Mouse (Mus musculus) heart, embryonic 13.5 days (tissue): Measurements from ENCODE around the gene Trpc6. TPM values are rescaled to one million over a fixed set of nuclear protein-coding genes. Genes with fewer than 3 reads are reported as not detected.

Experiments
- ATAC-seq: fragments of 200-750 bp; cut with Nextera tagmentation; 2 replicates; pipeline ENCODE4 v1.8.0; 2017; ENCODE audit warnings: moderate TSS enrichment; ENCODE audit not compliant: insufficient number of reproducible peaks, low FRiP score, low TSS enrichment; ENCODE audit errors: extremely low read depth
- H3K27ac ChIP-seq: fragments of 300-500 bp; sonication (generic); replicated peaks from 2 replicates; pipeline ENCODE4 v1.5.1; 2015; ENCODE audit warnings: moderate library complexity, mild to moderate bottlenecking, inconsistent platforms
- H3K27me3 ChIP-seq: fragments of 300-500 bp; sonication (generic); replicated peaks from 2 replicates; pipeline ENCODE4 v1.6.1; 2015; ENCODE audit warnings: mild to moderate bottlenecking, inconsistent platforms
- H3K36me3 ChIP-seq: fragments of 300-500 bp; sonication (generic); 2 replicates; pipeline ENCODE4 v1.6.1; 2015; ENCODE audit warnings: mild to moderate bottlenecking, inconsistent platforms
- H3K4me1 ChIP-seq: fragments of 300-500 bp; sonication (generic); 2 replicates; pipeline ENCODE4 v1.6.1; 2015; ENCODE audit warnings: inconsistent platforms
- H3K4me2 ChIP-seq: fragments of 300-500 bp; sonication (generic); 2 replicates; pipeline ENCODE4 v1.6.1; 2015; ENCODE audit warnings: inconsistent platforms, mild to moderate bottlenecking, moderate library complexity
- H3K4me3 ChIP-seq: fragments of 300-500 bp; sonication (generic); 2 replicates; pipeline ENCODE4 v1.5.1; 2015; ENCODE audit warnings: moderate library complexity, mild to moderate bottlenecking, inconsistent platforms
- H3K9ac ChIP-seq: fragments of 300-500 bp; sonication (generic); 2 replicates; pipeline ENCODE4 v1.6.1; 2015; ENCODE audit warnings: inconsistent platforms, mild to moderate bottlenecking, moderate library complexity
- H3K9me3 ChIP-seq: fragments of 300-500 bp; sonication (generic); 2 replicates; pipeline ENCODE4 v1.6.1; 2016; ENCODE audit warnings: inconsistent platforms
- WGBS: fragments of 180-500 bp; shearing (Covaris S2); methylation state at CpG from one replicate; pipeline ENCODE4 v1.1.7; 2015; ENCODE audit warnings: mixed read lengths; 5-methylcytosine and 5-hydroxymethylcytosine counted together
- polyA plus RNA-seq: library from polyadenylated mRNA; unstranded; fragments of >200 nt; fragmentation: Nextera tagmentation; extraction: Ambion mirVana; gene quantifications from 2 replicates; pipeline ENCODE4 v1.2.1, GENCODE M21; 2015

The Trpc6 gene
- polyA plus RNA-seq: 0.87 and 0.98 TPM in 2 replicates

GRCm38 (mm10) chr9:8544041-8544794 lies at the start of gene Trpc6:
Gene Trpc6 (plus strand): TSS chr9:8544142.
- Histone ChIP-seq H3K27me3 (peaks cover 4% of the 10 kb centered on the region; the same call in 1 of the 2 replicates), H3K27ac (no peak within 1 kb of the TSS), H3K36me3 (no peaks in the 10 kb centered on the region), H3K4me2 (peak within 1 kb of the TSS; percentile 98), H3K9ac (peak within 1 kb of the TSS; percentile 74), H3K4me1 (peaks cover 7% of the 10 kb centered on the region), H3K9me3 (no peaks in the 10 kb centered on the region), H3K4me3 (peak within 1 kb of the TSS; percentile 57)
- ATAC-seq: peak; percentile 54; the same call in 1 of the 2 replicates
- WGBS: 1% methylated on average over 44 of the region's 44 CpGs

- no peak overlapping the region for H3K27ac ChIP-seq
- H3K4me2 ChIP-seq: no peak overlapping the region
- H3K4me3 ChIP-seq: no peak overlapping the region
- no peaks in the 10 kb centered on the region for H3K4me1 ChIP-seq
- no peak for ATAC-seq
- H3K36me3 ChIP-seq: no peaks in the 10 kb centered on the region
- H3K9ac ChIP-seq: no peak overlapping the region
- no peaks in the 10 kb centered on the region for H3K9me3 ChIP-seq
- H3K27me3 ChIP-seq: no peaks in the 10 kb centered on the region
These were observed 23.0 kb upstream of the Trpc6 start for GRCm38 (mm10) chr9:8520911-8521310.

- H3K9me3 ChIP-seq: no peaks in the 10 kb centered on the region
- no peaks in the 10 kb centered on the region for H3K27me3 ChIP-seq
- no peaks in the 10 kb centered on the region for H3K36me3 ChIP-seq
- H3K4me1 ChIP-seq: no peaks in the 10 kb centered on the region
- H3K27ac ChIP-seq: no peak overlapping the region
- no peak overlapping the region for H3K4me2 ChIP-seq
- WGBS: 73% methylated on average over 1 of the region's 1 CpGs
- ATAC-seq: no peak
- H3K9ac ChIP-seq: no peak overlapping the region
- no peak overlapping the region for H3K4me3 ChIP-seq
These were observed 10.3 kb upstream of the Trpc6 start for GRCm38 (mm10) chr9:8533670-8534069.

GRCm38 (mm10) chr9:8545236-8545635 lies 1.3 kb downstream of the Trpc6 start:
- peaks cover 4% of the 10 kb centered on the region; the same call in 1 of the 2 replicates for H3K27me3 ChIP-seq
- no peak overlapping the region for H3K27ac ChIP-seq
- no peak for ATAC-seq
- peaks cover 7% of the 10 kb centered on the region for H3K4me1 ChIP-seq
- WGBS: 33% methylated on average over 2 of the region's 2 CpGs
- H3K4me3 ChIP-seq: peak overlapping the region; percentile 57; the same call in 1 of the 2 replicates
- peak overlapping the region; percentile 98 for H3K4me2 ChIP-seq
- H3K9ac ChIP-seq: no peak overlapping the region
- H3K9me3 ChIP-seq: no peaks in the 10 kb centered on the region
- H3K36me3 ChIP-seq: no peaks in the 10 kb centered on the region

- H3K36me3 ChIP-seq: no peaks in the 10 kb centered on the region
- H3K9me3 ChIP-seq: no peaks in the 10 kb centered on the region
- no peak overlapping the region for H3K4me2 ChIP-seq
- no peaks in the 10 kb centered on the region for H3K4me1 ChIP-seq
- no peak overlapping the region for H3K9ac ChIP-seq
- H3K27me3 ChIP-seq: no peaks in the 10 kb centered on the region
- no peak overlapping the region for H3K27ac ChIP-seq
- no peak for ATAC-seq
- 53% methylated on average over 1 of the region's 1 CpGs for WGBS
- H3K4me3 ChIP-seq: no peak overlapping the region
These were observed 14.6 kb downstream of the Trpc6 start for GRCm38 (mm10) chr9:8558574-8558973.

- H3K4me3 ChIP-seq: no peak overlapping the region
- 41% methylated on average over 6 of the region's 6 CpGs for WGBS
- no peak overlapping the region for H3K9ac ChIP-seq
- no peaks in the 10 kb centered on the region for H3K4me1 ChIP-seq
- H3K27ac ChIP-seq: no peak overlapping the region
- H3K27me3 ChIP-seq: no peaks in the 10 kb centered on the region
- H3K9me3 ChIP-seq: no peaks in the 10 kb centered on the region
- no peak overlapping the region for H3K4me2 ChIP-seq
- no peak for ATAC-seq
- no peaks in the 10 kb centered on the region for H3K36me3 ChIP-seq
These were observed 48.7 kb downstream of the Trpc6 start for GRCm38 (mm10) chr9:8592618-8593017.

GRCm38 (mm10) chr9:8597089-8597488 lies 53.1 kb downstream of the Trpc6 start:
- WGBS: 14% methylated on average over 1 of the region's 1 CpGs
- no peak for ATAC-seq
- no peaks in the 10 kb centered on the region for H3K9me3 ChIP-seq
- no peak overlapping the region for H3K9ac ChIP-seq
- H3K27ac ChIP-seq: no peak overlapping the region
- H3K4me2 ChIP-seq: no peak overlapping the region
- no peaks in the 10 kb centered on the region for H3K36me3 ChIP-seq
- no peak overlapping the region for H3K4me3 ChIP-seq
- no peaks in the 10 kb centered on the region for H3K27me3 ChIP-seq
- no peaks in the 10 kb centered on the region for H3K4me1 ChIP-seq

GRCm38 (mm10) chr9:8606816-8607491 lies 63.0 kb downstream of the Trpc6 start:
- no peak overlapping the region for H3K27ac ChIP-seq
- H3K4me3 ChIP-seq: no peak overlapping the region
- no peaks in the 10 kb centered on the region for H3K27me3 ChIP-seq
- ATAC-seq: no peak
- H3K4me2 ChIP-seq: no peak overlapping the region
- H3K4me1 ChIP-seq: no peaks in the 10 kb centered on the region
- no peaks in the 10 kb centered on the region for H3K36me3 ChIP-seq
- H3K9ac ChIP-seq: no peak overlapping the region
- no peaks in the 10 kb centered on the region for H3K9me3 ChIP-seq

GRCm38 (mm10) chr9:8634344-8634743 lies 90.4 kb downstream of the Trpc6 start:
- WGBS: 42% methylated on average over 2 of the region's 2 CpGs
- H3K27ac ChIP-seq: no peak overlapping the region
- no peaks in the 10 kb centered on the region for H3K4me1 ChIP-seq
- H3K9ac ChIP-seq: no peak overlapping the region
- no peak overlapping the region for H3K4me2 ChIP-seq
- no peak overlapping the region for H3K4me3 ChIP-seq
- H3K9me3 ChIP-seq: no peaks in the 10 kb centered on the region
- H3K36me3 ChIP-seq: no peaks in the 10 kb centered on the region
- H3K27me3 ChIP-seq: no peaks in the 10 kb centered on the region
- no peak for ATAC-seq

- Histone ChIP-seq H3K4me1 (no peaks in the 10 kb centered on the region), H3K9me3 (no peaks in the 10 kb centered on the region), H3K4me2 (no peak overlapping the region), H3K27ac (no peak overlapping the region), H3K9ac (no peak overlapping the region), H3K36me3 (no peaks in the 10 kb centered on the region), H3K4me3 (no peak overlapping the region), H3K27me3 (no peaks in the 10 kb centered on the region)
- WGBS: 72% methylated on average over 5 of the region's 5 CpGs
- no peak for ATAC-seq
These were observed 99.5 kb downstream of the Trpc6 start for GRCm38 (mm10) chr9:8643453-8643852.

- Histone ChIP-seq H3K9me3 (no peaks in the 10 kb centered on the region), H3K4me3 (no peak overlapping the region), H3K4me2 (no peak overlapping the region), H3K27ac (no peak overlapping the region), H3K4me1 (no peaks in the 10 kb centered on the region), H3K27me3 (no peaks in the 10 kb centered on the region), H3K9ac (no peak overlapping the region), H3K36me3 (no peaks in the 10 kb centered on the region)
- no peak for ATAC-seq
These were observed 111.4 kb downstream of the Trpc6 start for GRCm38 (mm10) chr9:8655347-8655746.

- no peaks in the 10 kb centered on the region for H3K27me3 ChIP-seq
- H3K36me3 ChIP-seq: no peaks in the 10 kb centered on the region
- no peaks in the 10 kb centered on the region for H3K9me3 ChIP-seq
- no peak overlapping the region for H3K27ac ChIP-seq
- no peak overlapping the region for H3K4me2 ChIP-seq
- no peak overlapping the region for H3K4me3 ChIP-seq
- no peak overlapping the region for H3K9ac ChIP-seq
- no peak for ATAC-seq
- 56% methylated on average over 1 of the region's 1 CpGs for WGBS
- H3K4me1 ChIP-seq: no peaks in the 10 kb centered on the region
These were observed 129.0 kb downstream of the Trpc6 start for GRCm38 (mm10) chr9:8672944-8673343.
